Comparison of ENCODE assay signal across 9 mouse cellular contexts in the genomic region with DNA sequence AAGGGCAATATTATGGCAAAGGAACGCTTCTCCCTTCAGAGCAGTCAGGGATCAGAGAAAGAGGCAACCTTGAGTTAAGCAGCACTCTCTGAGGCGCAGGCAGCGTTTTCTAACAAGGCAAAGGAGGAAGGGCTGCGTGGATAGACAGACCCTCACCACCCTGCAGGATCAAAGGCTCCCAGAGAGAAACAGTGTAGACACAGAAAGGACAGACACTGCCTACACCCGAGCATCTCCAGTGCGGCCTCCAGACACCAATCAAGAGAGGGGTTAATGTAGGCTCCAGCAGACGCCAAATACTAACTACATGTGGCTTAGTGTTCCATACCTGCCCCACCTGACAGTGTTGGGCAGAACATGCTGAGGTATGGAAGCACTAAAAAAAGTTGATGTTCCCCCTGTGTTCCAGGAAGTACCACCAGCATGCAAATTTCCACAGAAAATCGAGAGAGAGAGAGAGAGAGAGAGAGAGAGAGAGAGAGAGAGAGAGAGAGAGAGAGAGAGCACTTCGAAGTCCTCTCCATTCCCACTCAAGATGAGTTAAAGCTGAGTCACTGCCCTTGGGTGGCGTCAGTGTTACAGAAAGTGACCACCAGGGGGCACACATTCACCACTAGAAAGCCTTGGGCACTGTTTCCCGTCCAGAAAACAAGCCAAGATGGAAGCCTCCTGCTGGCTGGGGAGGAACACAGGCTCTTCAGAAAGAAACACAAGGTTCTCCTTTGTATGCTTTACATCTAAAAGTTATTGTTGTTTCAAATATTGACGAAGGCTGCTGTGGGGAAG. TPM values are rescaled to one million over a fixed set of nuclear protein-coding genes. Genes with fewer than 3 reads are reported as not detected.
DNase-seq lines count a peak whose midpoint lies in the region; ATAC-seq and TF ChIP-seq lines count a peak whose summit lies in the region.
"Had no signal": no experiment of that assay in that cellular context is flagged by ENCODE, and none has a peak within 500 bp of the region (broad histone marks: within the 10 kb centered on the region; RNA-seq: fewer than 3 reads in every experiment).

No protein-coding gene starts in this region.

- 29% methylated on average over 12 of the region's 12 CpGs for WGBS in midbrain, embryonic 10.5 days
- WGBS in midbrain, embryonic 16.5 days: 27% methylated on average over 12 of the region's 12 CpGs
- WGBS in forebrain, embryonic 14.5 days: 32% methylated on average over 12 of the region's 12 CpGs
- 32% methylated on average over 12 of the region's 12 CpGs for WGBS in hindbrain, postnatal 0 days

- H3K36me3 ChIP-seq in midbrain, embryonic 10.5 days: no peaks in the 10 kb centered on the region
- H3K36me3 ChIP-seq in midbrain, embryonic 16.5 days (ENCODE audit: control insufficient read depth, insufficient read depth, low read length): no peaks in the 10 kb centered on the region
- no peaks in the 10 kb centered on the region for H3K36me3 ChIP-seq in forebrain, embryonic 14.5 days (ENCODE audit: control insufficient read depth, insufficient read depth, low read length)
- no peaks in the 10 kb centered on the region for H3K36me3 ChIP-seq in hindbrain, postnatal 0 days (ENCODE audit: insufficient read depth, low read length)
- H3K36me3 ChIP-seq: embryonic facial prominence, embryonic 13.5 days had no signal

- no peak overlapping the region for H3K9ac ChIP-seq in midbrain, embryonic 16.5 days (ENCODE audit: low read depth, low read length)
- no peak overlapping the region for H3K9ac ChIP-seq in forebrain, embryonic 14.5 days (ENCODE audit: low read length)
- H3K9ac ChIP-seq in hindbrain, postnatal 0 days (replicated peaks; ENCODE audit: low read length): no peak overlapping the region
- H3K9ac ChIP-seq: embryonic facial prominence, embryonic 13.5 days had no signal

- intact Hi-C loops in left cerebral cortex, adult 2 months (cut with DNase I): loop anchor here (2.0 kb wide), 3 partner anchors 24 to 130 kb away; no protein-coding TSS in a partner anchor

- H3K27me3 ChIP-seq in midbrain, embryonic 10.5 days (ENCODE audit: low read depth, poor library complexity, severe bottlenecking): peaks cover 17% of the 10 kb centered on the region
- no peaks in the 10 kb centered on the region for H3K27me3 ChIP-seq in midbrain, embryonic 16.5 days (ENCODE audit: control insufficient read depth, insufficient read depth, low read depth, low read length)
- no peaks in the 10 kb centered on the region for H3K27me3 ChIP-seq in forebrain, embryonic 14.5 days (replicated peaks; ENCODE audit: control insufficient read depth, insufficient read depth, low read length)
- no peaks in the 10 kb centered on the region for H3K27me3 ChIP-seq in hindbrain, postnatal 0 days (ENCODE audit: insufficient read depth, low read length)

- H3K4me2 ChIP-seq in midbrain, embryonic 16.5 days (ENCODE audit: low read length): no peak overlapping the region
- H3K4me2 ChIP-seq in forebrain, embryonic 14.5 days (ENCODE audit: low read length): no peak overlapping the region
- no peak overlapping the region for H3K4me2 ChIP-seq in hindbrain, postnatal 0 days (ENCODE audit: low read depth, low read length)
- H3K4me2 ChIP-seq: embryonic facial prominence, embryonic 13.5 days had no signal

- H3K4me1 ChIP-seq in midbrain, embryonic 10.5 days: peaks cover 4% of the 10 kb centered on the region; the same call in 1 of the 2 replicates
- H3K4me1 ChIP-seq in midbrain, embryonic 16.5 days (ENCODE audit: control insufficient read depth, insufficient read depth, low read length): no peaks in the 10 kb centered on the region
- H3K4me1 ChIP-seq in forebrain, embryonic 14.5 days (ENCODE audit: control insufficient read depth, insufficient read depth, low read length): 0 out of 2 replicates have a peak, but pooled peaks cover 4% of the 10 kb centered on the region
- H3K4me1 ChIP-seq in hindbrain, postnatal 0 days (ENCODE audit: insufficient read depth, low read length): no peaks in the 10 kb centered on the region
- H3K4me1 ChIP-seq: embryonic facial prominence, embryonic 13.5 days had no signal

- H3K4me3 ChIP-seq in midbrain, embryonic 10.5 days: no peak overlapping the region
- H3K4me3 ChIP-seq in midbrain, embryonic 16.5 days (ENCODE audit: low read depth, low read length): no peak overlapping the region
- H3K4me3 ChIP-seq in forebrain, embryonic 14.5 days (ENCODE audit: low read depth, low read length): no peak overlapping the region
- no peak overlapping the region for H3K4me3 ChIP-seq in hindbrain, postnatal 0 days (ENCODE audit: low read length)
- H3K4me3 ChIP-seq in left cerebral cortex, adult 2 months: no peak overlapping the region
- H3K4me3 ChIP-seq: embryonic facial prominence, embryonic 13.5 days had no signal

- H3K9me3 ChIP-seq in midbrain, embryonic 10.5 days (replicated peaks): no peaks in the 10 kb centered on the region
- H3K9me3 ChIP-seq in midbrain, embryonic 16.5 days (replicated peaks; ENCODE audit: control insufficient read depth, low read length, poor library complexity, severe bottlenecking): no peaks in the 10 kb centered on the region
- no peaks in the 10 kb centered on the region for H3K9me3 ChIP-seq in forebrain, embryonic 14.5 days (replicated peaks; ENCODE audit: control insufficient read depth, low read length)
- H3K9me3 ChIP-seq in hindbrain, postnatal 0 days (ENCODE audit: low read length): no peaks in the 10 kb centered on the region
- H3K9me3 ChIP-seq: embryonic facial prominence, embryonic 13.5 days had no signal

- peak; percentile 82 for DNase-seq in midbrain, embryonic 10.5 days (ENCODE audit: low spot score)
- peak; percentile 92 for DNase-seq in c-Kit-positive CD71-negative TER-119-negative erythroid progenitor cells, embryonic 14.5 days (ENCODE audit: low read depth)
- peak; percentile 91 for DNase-seq in forebrain, embryonic 14.5 days (ENCODE audit: low spot score)
- DNase-seq in hindbrain, postnatal 0 days (ENCODE audit: low spot score): peak; percentile 91
- peak; percentile 73 to 80 for DNase-seq in left cerebral cortex, adult 2 months (ENCODE audit: extremely low spot score in 1 of 2, low spot score in 2 of 2)
- DNase-seq in spleen, postnatal 36 days (ENCODE audit: low spot score in 2 of 2): peak; percentile 63 to 72

- peak; percentile 93 for TF ChIP-seq CTCF in hindbrain, postnatal 0 days (IDR thresholded peaks at IDR 0.05; ENCODE audit: low read depth)
- peak; percentile 75 for TF ChIP-seq CTCF in left cerebral cortex, adult 2 months (IDR thresholded peaks at IDR 0.05)

- no peak overlapping the region; the same call in 1 of the 2 replicates for H3K27ac ChIP-seq in midbrain, embryonic 10.5 days (replicated peaks)
- H3K27ac ChIP-seq in midbrain, embryonic 16.5 days (ENCODE audit: low read length): no peak overlapping the region
- H3K27ac ChIP-seq in forebrain, embryonic 14.5 days (ENCODE audit: low read depth, low read length): no peak overlapping the region
- H3K27ac ChIP-seq in hindbrain, postnatal 0 days: no peak overlapping the region
- H3K27ac ChIP-seq in left cerebral cortex, adult 2 months: no peak overlapping the region
- H3K27ac ChIP-seq: embryonic facial prominence, embryonic 13.5 days had no signal

- ATAC-seq in midbrain, embryonic 16.5 days: no peak
- ATAC-seq in forebrain, embryonic 14.5 days: peak; percentile 76
- ATAC-seq in hindbrain, postnatal 0 days: peak; percentile 78; the same call in 1 of the 2 replicates
- peak; percentile 99 for ATAC-seq in megakaryocyte progenitor cell, adult 5-6 weeks (replicated peaks; ENCODE audit: poor library complexity)

RNA-seq across cellular contexts. Expression of a gene that starts 18.5 kb away (rescaled TPM):
- 0.21 and 0.42 TPM in 2 replicates for polyA plus RNA-seq in midbrain, embryonic 10.5 days (2016; fragmentation: Nextera tagmentation; extraction: Ambion mirVana)
- polyA plus RNA-seq in midbrain, embryonic 16.5 days (2015; fragmentation: Nextera tagmentation; extraction: Ambion mirVana): 0.51 and 0.55 TPM in 2 replicates
- polyA plus RNA-seq in forebrain, embryonic 14.5 days (2014; fragmentation: Nextera tagmentation; extraction: Ambion mirVana): 4.1 and 4.6 TPM in 2 replicates
- not detected in 2 replicates for total RNA-seq in hindbrain, postnatal 0 days (2014; rRNA removed)
- polyA plus RNA-seq in hindbrain, postnatal 0 days (2015; fragmentation: Nextera tagmentation; extraction: Ambion mirVana): not detected in 2 replicates
- total RNA-seq in left cerebral cortex, adult 2 months (2021): not detected
- 0.32 and 0.64 TPM in 2 replicates for total RNA-seq in megakaryocyte progenitor cell, adult 5-6 weeks (2015)
- 1.4 TPM in 1 of 2 replicates, not detected in the other for total RNA-seq in megakaryocyte progenitor cell, adult 5-6 weeks (2017)

RNA-seq across cellular contexts. Expression of a gene that starts 44.0 kb away (rescaled TPM):
- polyA plus RNA-seq in midbrain, embryonic 10.5 days (2016; fragmentation: Nextera tagmentation; extraction: Ambion mirVana): 10.3 and 11.5 TPM in 2 replicates
- polyA plus RNA-seq in midbrain, embryonic 16.5 days (2015; fragmentation: Nextera tagmentation; extraction: Ambion mirVana): 12.8 and 14.1 TPM in 2 replicates
- 12.0 and 12.3 TPM in 2 replicates for polyA plus RNA-seq in forebrain, embryonic 14.5 days (2014; fragmentation: Nextera tagmentation; extraction: Ambion mirVana)
- total RNA-seq in hindbrain, postnatal 0 days (2014; rRNA removed): 35.7 and 53.1 TPM in 2 replicates
- 16.1 and 18.1 TPM in 2 replicates for polyA plus RNA-seq in hindbrain, postnatal 0 days (2015; fragmentation: Nextera tagmentation; extraction: Ambion mirVana)
- total RNA-seq in left cerebral cortex, adult 2 months (2021): 10 to 100 TPM; 43.3 to 46.3 TPM
- 26.6 and 29.2 TPM in 2 replicates for total RNA-seq in megakaryocyte progenitor cell, adult 5-6 weeks (2015)
- 39.5 and 43.3 TPM in 2 replicates for total RNA-seq in megakaryocyte progenitor cell, adult 5-6 weeks (2017)

RNA-seq across cellular contexts. Expression of a gene that starts 58.8 kb away (rescaled TPM):
- 9.7 TPM in 2 replicates for polyA plus RNA-seq in midbrain, embryonic 10.5 days (2016; fragmentation: Nextera tagmentation; extraction: Ambion mirVana)
- polyA plus RNA-seq in midbrain, embryonic 16.5 days (2015; fragmentation: Nextera tagmentation; extraction: Ambion mirVana): 7.1 and 8.2 TPM in 2 replicates
- polyA plus RNA-seq in forebrain, embryonic 14.5 days (2014; fragmentation: Nextera tagmentation; extraction: Ambion mirVana): 6.7 and 9.2 TPM in 2 replicates
- 6.1 and 7.9 TPM in 2 replicates for total RNA-seq in hindbrain, postnatal 0 days (2014; rRNA removed)
- 7.2 and 8.7 TPM in 2 replicates for polyA plus RNA-seq in hindbrain, postnatal 0 days (2015; fragmentation: Nextera tagmentation; extraction: Ambion mirVana)
- 10 to 100 TPM; 21.7 to 22.4 TPM for total RNA-seq in left cerebral cortex, adult 2 months (2021)
- 20.7 and 21.7 TPM in 2 replicates for total RNA-seq in megakaryocyte progenitor cell, adult 5-6 weeks (2015)
- total RNA-seq in megakaryocyte progenitor cell, adult 5-6 weeks (2017): 5.3 and 9.3 TPM in 2 replicates
